Mouse (Mus musculus): ENCODE results near the gene Atp2c2. TPM values are rescaled to one million over a fixed set of nuclear protein-coding genes. Genes with fewer than 3 reads are reported as not detected.

Atp2c2 gene
- polyA plus RNA-seq, 1 experiment from 2014 or later: 3.8 TPM

GRCm38 (mm10) chr8:119782715-119783114 is 82.9 kb downstream of the Atp2c2 start:
- H3K4me1 ChIP-seq: peaks cover 65% of the 10 kb centered on the region
- WGBS: 8% methylated on average over 5 of the region's 5 CpGs
- H3K36me3 ChIP-seq (replicated peaks): no peaks in the 10 kb centered on the region

GRCm38 (mm10) chr8:119783579-119783978 is 83.8 kb downstream of the Atp2c2 start:
- Histone ChIP-seq H3K4me3 (no peak overlapping the region), H3K27me3 (replicated peaks; ENCODE audit: low read depth, poor library complexity, severe bottlenecking) (peaks cover 11% of the 10 kb centered on the region), H3K36me3 (replicated peaks) (no peaks in the 10 kb centered on the region), H3K4me1 (peaks cover 64% of the 10 kb centered on the region), H3K27ac (replicated peaks) (peak overlapping the region; percentile 55; the same call in 1 of the 2 replicates), H3K9me3 (no peaks in the 10 kb centered on the region)
- no peak for DNase-seq (ENCODE audit: low spot score)
- WGBS: 69% methylated on average over 6 of the region's 6 CpGs

More at GRCm38 (mm10) chr8:119782715-119783114, 82.9 kb downstream of the Atp2c2 start:
- peaks cover 11% of the 10 kb centered on the region for H3K27me3 ChIP-seq (replicated peaks; ENCODE audit: low read depth, poor library complexity, severe bottlenecking)
- H3K9me3 ChIP-seq: no peaks in the 10 kb centered on the region
- peak; percentile 74 for DNase-seq (ENCODE audit: low spot score)
- H3K27ac ChIP-seq (replicated peaks): no peak overlapping the region
- no peak overlapping the region for H3K4me3 ChIP-seq

- peaks cover 64% of the 10 kb centered on the region for H3K4me1 ChIP-seq
- no peak for DNase-seq (ENCODE audit: low spot score)
- peaks cover 11% of the 10 kb centered on the region for H3K27me3 ChIP-seq (replicated peaks; ENCODE audit: low read depth, poor library complexity, severe bottlenecking)
- no peaks in the 10 kb centered on the region for H3K9me3 ChIP-seq
- peak overlapping the region; percentile 55; the same call in 1 of the 2 replicates for H3K27ac ChIP-seq (replicated peaks)
- H3K36me3 ChIP-seq (replicated peaks): no peaks in the 10 kb centered on the region
- H3K4me3 ChIP-seq: no peak overlapping the region
- 55% methylated on average over 9 of the region's 9 CpGs for WGBS
Observed at GRCm38 (mm10) chr8:119784141-119784574, 84.3 kb downstream of the Atp2c2 start.

GRCm38 (mm10) chr8:119784676-119785075 is 84.9 kb downstream of the Atp2c2 start:
- H3K4me1 ChIP-seq: peaks cover 69% of the 10 kb centered on the region
- peaks cover 11% of the 10 kb centered on the region for H3K27me3 ChIP-seq (replicated peaks; ENCODE audit: low read depth, poor library complexity, severe bottlenecking)
- H3K36me3 ChIP-seq (replicated peaks): no peaks in the 10 kb centered on the region
- 65% methylated on average over 7 of the region's 7 CpGs for WGBS
- no peak overlapping the region for H3K4me3 ChIP-seq
- H3K27ac ChIP-seq (replicated peaks): peak overlapping the region; percentile 25; the same call in 1 of the 2 replicates
- no peak for DNase-seq (ENCODE audit: low spot score)
- H3K9me3 ChIP-seq: no peaks in the 10 kb centered on the region

- no peak for DNase-seq (ENCODE audit: low spot score)
- Histone ChIP-seq H3K4me3 (no peak overlapping the region), H3K27me3 (replicated peaks; ENCODE audit: low read depth, poor library complexity, severe bottlenecking) (peaks cover 11% of the 10 kb centered on the region), H3K27ac (replicated peaks) (peak overlapping the region; percentile 65; the same call in 1 of the 2 replicates), H3K4me1 (peaks cover 76% of the 10 kb centered on the region), H3K36me3 (replicated peaks) (no peaks in the 10 kb centered on the region), H3K9me3 (no peaks in the 10 kb centered on the region)
- WGBS: 50% methylated on average over 18 of the region's 18 CpGs
Observed at GRCm38 (mm10) chr8:119785764-119786405, 86.1 kb downstream of the Atp2c2 start.

- Histone ChIP-seq H3K9me3 (no peaks in the 10 kb centered on the region), H3K36me3 (replicated peaks) (no peaks in the 10 kb centered on the region), H3K4me1 (peaks cover 81% of the 10 kb centered on the region), H3K27ac (replicated peaks) (no peak overlapping the region), H3K27me3 (replicated peaks; ENCODE audit: low read depth, poor library complexity, severe bottlenecking) (peaks cover 11% of the 10 kb centered on the region), H3K4me3 (no peak overlapping the region)
- DNase-seq (ENCODE audit: low spot score): no peak
- 84% methylated on average over 3 of the region's 3 CpGs for WGBS
Observed at GRCm38 (mm10) chr8:119786871-119787270, 87.1 kb downstream of the Atp2c2 start.

GRCm38 (mm10) chr8:119787341-119787740 is 87.5 kb downstream of the Atp2c2 start:
- H3K4me3 ChIP-seq: no peak overlapping the region
- no peaks in the 10 kb centered on the region for H3K36me3 ChIP-seq (replicated peaks)
- no peaks in the 10 kb centered on the region for H3K9me3 ChIP-seq
- peaks cover 11% of the 10 kb centered on the region for H3K27me3 ChIP-seq (replicated peaks; ENCODE audit: low read depth, poor library complexity, severe bottlenecking)
- no peak for DNase-seq (ENCODE audit: low spot score)
- 46% methylated on average over 4 of the region's 4 CpGs for WGBS
- H3K4me1 ChIP-seq: peaks cover 85% of the 10 kb centered on the region
- H3K27ac ChIP-seq (replicated peaks): no peak overlapping the region

- H3K4me3 ChIP-seq: no peak overlapping the region
Observed at GRCm38 (mm10) chr8:119788607-119789381, 89.0 kb downstream of the Atp2c2 start.

GRCm38 (mm10) chr8:119789581-119789980 is 89.8 kb downstream of the Atp2c2 start:
- DNase-seq (ENCODE audit: low spot score): no peak
- Histone ChIP-seq H3K27me3 (replicated peaks; ENCODE audit: low read depth, poor library complexity, severe bottlenecking) (peaks cover 3% of the 10 kb centered on the region), H3K27ac (replicated peaks) (peak overlapping the region; percentile 26), H3K4me3 (no peak overlapping the region), H3K9me3 (no peaks in the 10 kb centered on the region), H3K36me3 (replicated peaks) (no peaks in the 10 kb centered on the region), H3K4me1 (peaks cover 89% of the 10 kb centered on the region)
- 85% methylated on average over 7 of the region's 7 CpGs for WGBS

More at GRCm38 (mm10) chr8:119788607-119789381, 89.0 kb downstream of the Atp2c2 start:
- Histone ChIP-seq H3K27me3 (replicated peaks; ENCODE audit: low read depth, poor library complexity, severe bottlenecking) (peaks cover 10% of the 10 kb centered on the region), H3K27ac (replicated peaks) (peak overlapping the region; percentile 26), H3K36me3 (replicated peaks) (no peaks in the 10 kb centered on the region), H3K9me3 (no peaks in the 10 kb centered on the region), H3K4me1 (peaks cover 91% of the 10 kb centered on the region)
- 69% methylated on average over 9 of the region's 9 CpGs for WGBS
- no peak for DNase-seq (ENCODE audit: low spot score)

- DNase-seq (ENCODE audit: low spot score): peak; percentile 91
- Histone ChIP-seq H3K4me1 (peaks cover 84% of the 10 kb centered on the region), H3K27ac (replicated peaks) (peak overlapping the region; percentile 87), H3K4me3 (peak overlapping the region; percentile 0; the same call in 1 of the 2 replicates), H3K27me3 (replicated peaks; ENCODE audit: low read depth, poor library complexity, severe bottlenecking) (no peaks in the 10 kb centered on the region), H3K36me3 (replicated peaks) (no peaks in the 10 kb centered on the region), H3K9me3 (no peaks in the 10 kb centered on the region)
- 9% methylated on average over 16 of the region's 16 CpGs for WGBS
Observed at GRCm38 (mm10) chr8:119791804-119792704, 92.2 kb downstream of the Atp2c2 start.

- WGBS: 43% methylated on average over 7 of the region's 7 CpGs
Observed at GRCm38 (mm10) chr8:119794689-119795088, 94.9 kb downstream of the Atp2c2 start.

GRCm38 (mm10) chr8:119795651-119796050 is 95.8 kb downstream of the Atp2c2 start:
- H3K9me3 ChIP-seq: no peaks in the 10 kb centered on the region

More at GRCm38 (mm10) chr8:119794689-119795088, 94.9 kb downstream of the Atp2c2 start:
- Histone ChIP-seq H3K4me3 (no peak overlapping the region), H3K27me3 (replicated peaks; ENCODE audit: low read depth, poor library complexity, severe bottlenecking) (no peaks in the 10 kb centered on the region), H3K36me3 (replicated peaks) (no peaks in the 10 kb centered on the region), H3K9me3 (no peaks in the 10 kb centered on the region), H3K27ac (replicated peaks) (peak overlapping the region; percentile 3; the same call in 1 of the 2 replicates), H3K4me1 (peaks cover 83% of the 10 kb centered on the region)
- DNase-seq (ENCODE audit: low spot score): peak; percentile 67

More at GRCm38 (mm10) chr8:119795651-119796050, 95.8 kb downstream of the Atp2c2 start:
- Histone ChIP-seq H3K4me3 (no peak overlapping the region), H3K27me3 (replicated peaks; ENCODE audit: low read depth, poor library complexity, severe bottlenecking) (no peaks in the 10 kb centered on the region), H3K36me3 (replicated peaks) (no peaks in the 10 kb centered on the region), H3K27ac (replicated peaks) (no peak overlapping the region), H3K4me1 (peaks cover 82% of the 10 kb centered on the region)
- WGBS: 84% methylated on average over 3 of the region's 3 CpGs
- no peak for DNase-seq (ENCODE audit: low spot score)
